Mouse (Mus musculus) heart, embryonic 10.5 days (tissue): ENCODE data around the gene Rgs5. TPM values are rescaled to one million over a fixed set of nuclear protein-coding genes. Genes with fewer than 3 reads are reported as not detected.

Experiments
- DNase-seq: peaks from one replicate; pipeline ENCODE4 v3.0.0-alpha.2; 2017; ENCODE audit warnings: low spot score
- H3K27ac ChIP-seq: fragments of 300-500 bp; sonication (generic); 2 replicates; pipeline ENCODE4 v1.5.1; 2016; ENCODE audit warnings: mild to moderate bottlenecking
- H3K27me3 ChIP-seq: fragments of 300-500 bp; sonication (generic); 2 replicates; pipeline ENCODE4 v1.6.1; 2016; ENCODE audit warnings: mild to moderate bottlenecking; ENCODE audit not compliant: poor library complexity, insufficient read depth, severe bottlenecking
- H3K36me3 ChIP-seq: fragments of 300-500 bp; sonication (generic); 2 replicates; pipeline ENCODE4 v1.6.1; 2016; ENCODE audit warnings: mild to moderate bottlenecking, moderate library complexity
- H3K4me1 ChIP-seq: fragments of 300-500 bp; sonication (generic); 2 replicates; pipeline ENCODE4 v1.6.1; 2016; ENCODE audit warnings: mild to moderate bottlenecking
- H3K4me3 ChIP-seq: fragments of 300-500 bp; sonication (generic); 2 replicates; pipeline ENCODE4 v1.5.1; 2016; ENCODE audit warnings: mild to moderate bottlenecking, moderate library complexity
- H3K9me3 ChIP-seq: fragments of 300-500 bp; sonication (generic); 2 replicates; pipeline ENCODE4 v1.6.1; 2016; ENCODE audit warnings: mild to moderate bottlenecking, moderate library complexity
- WGBS: fragments of 180-500 bp; shearing (Covaris S2); methylation state at CpG from one replicate; pipeline ENCODE4 v1.1.7; 2016; 5-methylcytosine and 5-hydroxymethylcytosine counted together
- polyA plus RNA-seq: library from polyadenylated mRNA; unstranded; fragments of >200 nt; fragmentation: Nextera tagmentation; extraction: Ambion mirVana; gene quantifications from 2 replicates; pipeline ENCODE4 v1.2.1, GENCODE M21; 2016

Rgs5 gene
- 3.5 and 19.3 TPM in 2 replicates for polyA plus RNA-seq

DNA sequence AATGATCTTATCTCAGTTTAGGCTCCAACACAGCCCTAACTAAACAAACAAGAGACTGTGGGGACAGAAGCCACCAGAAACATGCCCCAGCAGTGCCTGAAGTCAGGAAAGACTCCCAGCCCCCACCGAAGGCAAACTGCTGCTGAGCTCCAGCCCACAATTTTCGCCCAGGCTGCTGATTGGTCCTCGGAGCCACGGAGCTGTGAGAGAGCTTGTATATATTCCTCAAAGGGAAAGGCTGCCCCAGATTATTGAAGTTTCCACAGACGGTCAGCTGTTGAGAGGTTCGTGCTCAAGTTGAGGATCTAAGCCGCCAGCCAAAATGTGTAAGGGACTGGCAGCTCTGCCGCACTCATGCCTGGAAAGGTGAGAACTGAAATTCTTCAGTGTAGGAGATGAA is at the start of gene Rgs5:
Gene Rgs5 (plus strand): TSS at position 246 of the 400 bp plus-strand sequence.
- Histone ChIP-seq H3K9me3 (no peaks in the 10 kb centered on the region), H3K4me1 (peaks cover 34% of the 10 kb centered on the region), H3K4me3 (peak within 1 kb of the TSS; percentile 47), H3K36me3 (no peaks in the 10 kb centered on the region), H3K27ac (peak within 1 kb of the TSS; percentile 69), H3K27me3 (no peaks in the 10 kb centered on the region)
- 5% methylated on average over 8 of the region's 8 CpGs for WGBS
- no peak for DNase-seq

- no peak for DNase-seq
- H3K4me1 ChIP-seq: no peaks in the 10 kb centered on the region
- H3K27me3 ChIP-seq: no peaks in the 10 kb centered on the region
- no peaks in the 10 kb centered on the region for H3K36me3 ChIP-seq
- no peaks in the 10 kb centered on the region for H3K9me3 ChIP-seq
- 87% methylated on average over 3 of the region's 3 CpGs for WGBS
- no peak overlapping the region for H3K27ac ChIP-seq
- H3K4me3 ChIP-seq: no peak overlapping the region
These were observed 49.1 kb upstream of the Rgs5 start for GRCm38 (mm10) chr1:169606164-169606563.

DNA sequence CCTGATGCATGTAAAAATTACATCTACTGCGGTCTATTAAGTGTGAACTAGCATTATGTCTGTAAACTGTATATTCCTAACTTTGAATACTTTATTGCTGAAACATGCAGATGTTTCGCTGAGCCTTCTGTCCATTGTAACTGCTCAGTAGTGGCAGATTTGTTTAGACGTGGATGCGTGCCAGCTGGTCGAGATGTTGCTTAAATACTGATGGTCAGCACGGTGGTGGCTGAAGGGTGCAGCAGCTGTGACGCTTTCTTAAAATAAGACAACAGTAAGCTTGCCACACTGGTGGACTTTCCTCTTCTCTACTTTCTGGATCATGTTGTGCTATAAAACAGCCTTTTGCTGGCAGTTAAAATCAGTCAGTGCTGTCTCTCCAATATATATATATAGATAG is 25.6 kb upstream of the Rgs5 start:
- H3K27me3 ChIP-seq: no peaks in the 10 kb centered on the region
- H3K4me3 ChIP-seq: no peak overlapping the region
- H3K27ac ChIP-seq: no peak overlapping the region
- no peak for DNase-seq
- H3K36me3 ChIP-seq: no peaks in the 10 kb centered on the region
- no peaks in the 10 kb centered on the region for H3K4me1 ChIP-seq
- 78% methylated on average over 7 of the region's 7 CpGs for WGBS
- no peaks in the 10 kb centered on the region for H3K9me3 ChIP-seq

DNA sequence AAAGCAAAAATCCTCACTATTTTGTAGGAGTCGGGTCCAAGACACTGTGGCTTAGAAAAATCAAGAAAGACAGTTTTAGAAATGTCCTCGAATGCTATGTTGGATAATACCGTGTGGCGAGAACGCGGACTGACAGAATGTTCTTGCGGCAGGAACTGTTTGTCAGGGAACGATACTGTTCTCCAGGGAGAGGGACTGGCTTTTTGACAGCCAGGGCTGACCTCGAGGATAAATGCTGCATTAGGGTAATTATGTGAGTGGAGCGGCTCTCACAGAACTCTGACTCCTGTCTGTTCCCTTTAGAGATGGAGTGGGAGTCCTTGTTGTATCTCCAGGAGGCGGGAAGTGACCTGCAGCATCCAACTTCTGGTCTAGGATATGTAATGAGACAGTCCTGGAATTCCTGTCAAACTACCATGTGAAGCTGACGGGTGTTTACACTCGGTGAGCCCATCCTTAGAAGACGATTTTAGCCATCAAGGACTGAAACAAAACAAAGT is 18.0 kb upstream of the Rgs5 start:
- WGBS: 71% methylated on average over 14 of the region's 14 CpGs
- H3K27me3 ChIP-seq: no peaks in the 10 kb centered on the region
- H3K4me3 ChIP-seq: no peak overlapping the region
- no peak overlapping the region for H3K27ac ChIP-seq
- DNase-seq: no peak
- no peaks in the 10 kb centered on the region for H3K4me1 ChIP-seq
- no peaks in the 10 kb centered on the region for H3K36me3 ChIP-seq
- no peaks in the 10 kb centered on the region for H3K9me3 ChIP-seq

DNA sequence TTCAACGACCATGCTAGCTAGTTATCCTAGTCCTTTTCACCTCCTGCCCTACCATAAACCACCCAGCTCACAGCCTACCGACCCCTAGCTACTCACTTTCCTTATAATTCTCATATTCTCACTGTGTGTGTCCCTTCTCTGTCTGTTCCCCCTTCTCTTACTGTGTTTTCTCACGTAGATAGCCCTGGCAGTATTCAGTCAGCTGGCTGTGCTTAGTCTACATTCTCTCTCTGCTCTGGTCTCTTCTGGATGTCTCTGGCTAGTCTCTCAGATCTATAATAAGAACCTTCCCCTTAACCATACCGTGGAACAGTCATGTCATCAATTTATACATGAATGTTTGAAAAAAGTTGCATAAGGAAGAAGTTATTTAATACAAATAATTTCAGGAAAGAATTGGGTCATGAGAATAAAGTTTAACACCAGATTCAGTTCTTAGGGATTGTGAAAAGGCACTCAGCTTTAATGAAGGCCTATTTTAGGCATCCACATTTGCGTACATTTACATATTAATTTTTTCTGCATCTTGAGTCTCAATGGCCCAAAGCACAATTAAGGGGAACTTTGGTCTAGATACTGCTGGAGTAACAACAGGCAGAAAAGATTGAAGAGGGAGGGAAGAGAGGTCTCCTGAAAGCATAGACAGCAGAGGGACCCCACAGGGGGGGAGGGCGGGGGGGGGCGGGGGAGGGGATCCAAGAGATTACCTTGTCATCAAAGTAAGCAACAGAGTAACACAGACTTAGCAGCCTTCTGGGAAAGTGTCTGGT is 10.2 kb upstream of the Rgs5 start:
- H3K27me3 ChIP-seq: no peaks in the 10 kb centered on the region
- no peak overlapping the region for H3K27ac ChIP-seq
- no peaks in the 10 kb centered on the region for H3K9me3 ChIP-seq
- H3K36me3 ChIP-seq: no peaks in the 10 kb centered on the region
- DNase-seq: no peak
- no peak overlapping the region for H3K4me3 ChIP-seq
- WGBS: 61% methylated on average over 7 of the region's 7 CpGs
- no peaks in the 10 kb centered on the region for H3K4me1 ChIP-seq

- H3K9me3 ChIP-seq: no peaks in the 10 kb centered on the region
- peaks cover 19% of the 10 kb centered on the region for H3K4me1 ChIP-seq
- no peaks in the 10 kb centered on the region for H3K27me3 ChIP-seq
- no peak overlapping the region for H3K4me3 ChIP-seq
- DNase-seq: no peak
- H3K36me3 ChIP-seq: no peaks in the 10 kb centered on the region
- WGBS: 17% methylated on average over 4 of the region's 4 CpGs
- H3K27ac ChIP-seq: no peak overlapping the region
These were observed 4.2 kb downstream of the Rgs5 start for GRCm38 (mm10) chr1:169659479-169659878.

DNA sequence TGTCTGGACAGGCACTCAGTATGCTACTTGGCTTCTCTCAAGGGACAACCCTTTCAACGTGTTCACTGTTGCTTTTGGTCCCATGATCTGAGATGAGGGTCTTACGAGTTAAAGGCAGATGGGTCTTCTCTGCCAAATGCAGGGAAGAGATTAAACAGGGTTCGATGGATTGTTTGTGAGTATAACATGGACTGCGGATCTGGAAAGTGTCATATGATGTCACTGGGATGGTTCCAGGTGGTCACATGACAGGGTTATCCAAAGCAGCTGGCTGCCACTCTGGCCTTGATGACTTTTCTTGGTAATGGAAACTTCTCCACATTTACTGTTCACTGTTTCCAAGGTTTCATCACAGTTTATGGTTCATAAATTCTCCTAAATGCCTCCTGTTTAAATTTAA is 12.0 kb downstream of the Rgs5 start:
- Histone ChIP-seq H3K36me3 (no peaks in the 10 kb centered on the region), H3K4me3 (no peak overlapping the region), H3K27ac (no peak overlapping the region), H3K9me3 (no peaks in the 10 kb centered on the region), H3K4me1 (no peaks in the 10 kb centered on the region), H3K27me3 (no peaks in the 10 kb centered on the region)
- no peak for DNase-seq
- WGBS: 54% methylated on average over 4 of the region's 4 CpGs

DNA sequence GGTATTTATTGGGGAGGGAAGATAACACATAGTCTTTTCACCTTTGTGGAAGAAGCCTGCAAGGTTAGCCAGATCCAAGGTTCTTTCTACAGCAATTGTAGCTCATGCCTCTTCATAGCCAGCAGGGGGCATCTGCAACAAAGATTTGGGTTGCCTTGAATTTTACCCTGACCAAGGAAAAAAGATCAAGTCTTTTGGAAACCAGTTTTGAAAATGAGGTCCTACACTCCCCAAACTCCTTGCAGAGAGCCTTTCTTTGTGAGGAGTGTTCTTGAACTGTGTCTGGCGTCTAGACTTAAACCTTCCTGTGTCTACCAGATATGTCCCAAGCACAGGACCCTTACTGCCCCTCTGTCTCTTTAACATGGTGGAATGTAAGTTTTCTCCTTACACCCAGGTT is 15.4 kb downstream of the Rgs5 start:
- Histone ChIP-seq H3K4me3 (no peak overlapping the region), H3K27ac (no peak overlapping the region), H3K9me3 (no peaks in the 10 kb centered on the region), H3K27me3 (no peaks in the 10 kb centered on the region), H3K36me3 (no peaks in the 10 kb centered on the region), H3K4me1 (no peaks in the 10 kb centered on the region)
- DNase-seq: no peak
- WGBS: 58% methylated on average over 1 of the region's 1 CpGs

DNA sequence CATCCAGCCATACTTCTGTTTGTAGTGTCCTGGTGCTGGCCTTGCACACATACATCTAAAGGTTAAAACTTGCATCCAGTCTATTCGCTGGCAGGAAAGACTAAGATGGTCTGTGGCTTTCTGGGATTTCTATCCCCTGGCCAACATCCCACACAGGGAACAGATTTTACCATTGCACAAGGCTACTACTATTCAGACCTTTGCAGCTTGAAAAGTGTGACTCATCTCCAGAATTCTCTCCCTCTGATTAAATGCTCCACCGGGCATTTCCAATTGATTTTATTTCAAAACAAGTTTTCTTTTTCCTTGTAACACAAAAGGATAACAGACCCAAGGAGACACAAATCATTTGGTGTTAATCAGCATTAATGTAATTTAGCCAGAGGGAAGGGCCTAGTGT is 16.5 kb downstream of the Rgs5 start:
- Histone ChIP-seq H3K4me1 (no peaks in the 10 kb centered on the region), H3K27ac (no peak overlapping the region), H3K36me3 (no peaks in the 10 kb centered on the region), H3K4me3 (no peak overlapping the region), H3K27me3 (no peaks in the 10 kb centered on the region), H3K9me3 (no peaks in the 10 kb centered on the region)
- 75% methylated on average over 2 of the region's 2 CpGs for WGBS
- DNase-seq: no peak

GRCm38 (mm10) chr1:169672272-169672671 is 17.0 kb downstream of the Rgs5 start:
- no peak for DNase-seq
- Histone ChIP-seq H3K27me3 (no peaks in the 10 kb centered on the region), H3K27ac (no peak overlapping the region), H3K4me1 (no peaks in the 10 kb centered on the region), H3K36me3 (no peaks in the 10 kb centered on the region), H3K4me3 (no peak overlapping the region), H3K9me3 (no peaks in the 10 kb centered on the region)
- 77% methylated on average over 4 of the region's 4 CpGs for WGBS

- Histone ChIP-seq H3K27ac (no peak overlapping the region), H3K27me3 (no peaks in the 10 kb centered on the region), H3K36me3 (no peaks in the 10 kb centered on the region), H3K9me3 (no peaks in the 10 kb centered on the region), H3K4me3 (no peak overlapping the region), H3K4me1 (no peaks in the 10 kb centered on the region)
- 64% methylated on average over 3 of the region's 3 CpGs for WGBS
- no peak for DNase-seq
These were observed 18.8 kb downstream of the Rgs5 start for GRCm38 (mm10) chr1:169674116-169674515.

DNA sequence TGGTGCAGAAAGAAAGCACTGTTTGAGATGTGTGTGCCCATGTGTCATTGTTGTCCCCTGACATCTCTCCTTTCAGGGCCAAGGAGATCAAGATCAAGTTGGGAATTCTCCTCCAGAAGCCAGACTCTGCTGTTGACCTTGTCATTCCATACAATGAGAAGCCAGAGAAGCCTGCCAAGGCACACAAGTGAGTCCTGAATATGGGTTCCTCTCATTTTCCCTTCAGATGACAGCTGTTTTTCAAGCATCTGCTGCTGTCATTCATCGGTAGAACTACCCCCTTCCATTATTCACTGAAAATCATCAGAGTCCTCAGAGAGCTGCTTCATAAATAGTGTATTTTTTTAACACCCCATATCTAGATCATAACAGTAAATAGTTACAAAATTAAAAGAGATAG is 21.4 kb downstream of the Rgs5 start:
- Histone ChIP-seq H3K27me3 (no peaks in the 10 kb centered on the region), H3K4me1 (no peaks in the 10 kb centered on the region), H3K4me3 (no peak overlapping the region), H3K36me3 (no peaks in the 10 kb centered on the region), H3K9me3 (no peaks in the 10 kb centered on the region), H3K27ac (no peak overlapping the region)
- DNase-seq: no peak
- 90% methylated on average over 1 of the region's 1 CpGs for WGBS

DNA sequence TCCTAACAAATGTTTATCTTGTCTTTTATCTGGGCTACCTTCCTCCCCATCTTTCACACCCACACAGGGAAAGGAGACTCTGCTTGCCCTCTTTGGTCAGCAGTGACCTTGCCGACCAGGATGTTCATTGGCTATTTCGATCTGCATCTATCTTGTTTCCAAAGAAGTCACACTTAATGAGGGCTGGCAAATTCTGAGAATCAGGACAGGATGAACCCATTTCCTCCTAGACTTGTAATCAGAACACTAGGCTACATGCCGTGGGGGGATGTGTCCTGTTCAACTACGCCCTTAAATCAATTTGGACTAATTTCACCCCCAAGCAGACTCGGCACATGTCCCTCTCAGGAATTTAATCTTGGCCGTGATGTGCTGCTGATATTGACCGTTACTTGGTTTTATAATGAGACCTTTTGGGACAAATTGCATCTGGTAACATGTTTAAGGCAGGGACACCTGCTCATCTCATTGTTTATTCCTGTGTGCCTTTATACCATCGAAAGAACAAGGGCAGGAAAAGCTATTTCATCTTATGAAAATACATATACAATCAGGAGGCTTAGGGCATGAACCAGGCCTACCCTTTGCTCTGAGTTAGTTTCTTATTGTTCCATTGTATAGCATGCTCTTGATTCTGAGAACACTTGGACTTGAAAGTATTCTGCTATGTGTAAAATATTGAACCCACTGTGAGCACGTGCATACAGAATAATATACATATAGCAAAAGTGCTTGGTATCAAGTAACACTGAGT is 25.3 kb downstream of the Rgs5 start:
- Histone ChIP-seq H3K4me1 (no peaks in the 10 kb centered on the region), H3K9me3 (no peaks in the 10 kb centered on the region), H3K27me3 (no peaks in the 10 kb centered on the region), H3K36me3 (no peaks in the 10 kb centered on the region), H3K27ac (no peak overlapping the region), H3K4me3 (no peak overlapping the region)
- 76% methylated on average over 9 of the region's 9 CpGs for WGBS
- no peak for DNase-seq
